Mouse (Mus musculus): ENCODE measurements around the gene Tgfa. TPM values are rescaled to one million over a fixed set of nuclear protein-coding genes. Genes with fewer than 3 reads are reported as not detected.

The Tgfa gene
- polyA plus RNA-seq, 1 experiment, result 0.49 TPM

DNA sequence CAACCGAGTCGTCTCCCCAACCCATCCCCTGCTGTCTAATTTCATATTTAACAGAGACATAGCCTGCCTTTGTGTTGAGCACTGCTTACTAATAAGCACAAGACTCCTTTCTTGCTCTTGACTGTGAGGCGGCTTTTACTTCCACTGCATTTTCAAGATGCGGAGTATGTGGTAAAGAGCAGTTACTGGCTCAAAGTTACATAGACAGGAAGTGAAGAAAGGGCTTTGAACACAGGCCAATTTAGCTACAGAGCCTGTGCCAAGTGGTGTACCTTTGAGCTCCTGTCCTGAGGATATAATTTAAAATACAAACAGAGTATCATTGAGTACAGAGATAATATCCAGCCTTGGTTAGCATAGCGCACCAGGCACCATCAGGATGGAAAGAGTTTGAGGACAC is 71.8 kb downstream of the Tgfa start:
- Histone ChIP-seq H3K4me3 (ENCODE audit: extremely low read depth, insufficient read depth, insufficient read length) (no peak overlapping the region), H3K27me3 (ENCODE audit: control insufficient read depth, insufficient read depth, low read length) (no peaks in the 10 kb centered on the region), H3K4me1 (ENCODE audit: control insufficient read depth, insufficient read depth, insufficient read length) (no peaks in the 10 kb centered on the region), H3K27ac (ENCODE audit: insufficient read depth, low read length) (no peak overlapping the region), H3K36me3 (ENCODE audit: control insufficient read depth, insufficient read depth, low read length) (no peaks in the 10 kb centered on the region)
- TF ChIP-seq POLR2A (IDR thresholded peaks at IDR 0.05; ENCODE audit: low read depth, low read length) (no peak), CTCF (IDR thresholded peaks at IDR 0.05; ENCODE audit: extremely low read depth, insufficient read depth, insufficient read length, insufficient replicate concordance) (no peak)
- WGBS, result 66% methylated on average over 5 of the region's 5 CpGs
- DNase-seq (ENCODE audit: low read depth in 1 of 2, low spot score in 2 of 2), result no peak

DNA sequence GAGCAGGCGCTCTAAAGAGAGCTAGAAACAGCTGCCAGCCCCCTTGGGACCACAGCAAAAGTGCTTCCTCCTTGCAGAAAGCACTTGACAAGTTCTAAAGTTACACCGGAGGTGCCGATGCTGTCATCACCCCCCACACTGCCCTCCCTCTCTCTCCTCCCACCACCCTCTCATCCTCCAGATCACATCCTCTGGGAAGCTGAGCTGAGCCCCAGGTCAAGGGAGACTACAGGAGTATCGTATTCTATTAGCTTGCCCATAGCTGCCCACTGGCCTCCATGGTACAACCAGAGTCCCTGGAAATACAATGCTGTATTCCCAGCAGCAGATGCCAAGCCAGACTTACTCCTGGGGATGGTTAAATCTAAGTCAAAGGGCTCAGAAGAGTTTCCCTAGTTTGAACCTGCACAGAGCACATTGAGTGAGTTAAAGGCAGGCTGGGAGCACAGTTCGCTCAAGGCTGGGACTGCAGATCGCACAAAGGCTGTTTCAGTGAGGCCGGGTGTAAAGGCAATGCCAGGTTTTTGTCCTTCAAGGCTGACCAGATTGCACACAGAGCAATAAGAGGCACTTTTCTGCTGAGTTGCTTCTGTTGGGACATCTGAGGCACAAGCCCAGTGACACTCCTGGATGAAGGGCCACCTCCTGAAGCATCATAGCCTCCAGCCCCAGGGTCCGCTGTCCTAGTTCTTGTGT is 75.5 kb downstream of the Tgfa start:
- WGBS, result 54% methylated on average over 8 of the region's 8 CpGs
- H3K27ac ChIP-seq (ENCODE audit: insufficient read depth, low read length), result no peak overlapping the region
- TF ChIP-seq POLR2A (IDR thresholded peaks at IDR 0.05; ENCODE audit: low read depth, low read length) (no peak), CTCF (IDR thresholded peaks at IDR 0.05; ENCODE audit: extremely low read depth, insufficient read depth, insufficient read length, insufficient replicate concordance) (no peak)
- no peaks in the 10 kb centered on the region for H3K4me1 ChIP-seq (ENCODE audit: control insufficient read depth, insufficient read depth, insufficient read length)
- H3K36me3 ChIP-seq (ENCODE audit: control insufficient read depth, insufficient read depth, low read length), result no peaks in the 10 kb centered on the region
- no peak for DNase-seq (ENCODE audit: low read depth in 1 of 2, low spot score in 2 of 2)
- H3K4me3 ChIP-seq (ENCODE audit: extremely low read depth, insufficient read depth, insufficient read length), result no peak overlapping the region
- H3K27me3 ChIP-seq (ENCODE audit: control insufficient read depth, insufficient read depth, low read length), result no peaks in the 10 kb centered on the region

DNA sequence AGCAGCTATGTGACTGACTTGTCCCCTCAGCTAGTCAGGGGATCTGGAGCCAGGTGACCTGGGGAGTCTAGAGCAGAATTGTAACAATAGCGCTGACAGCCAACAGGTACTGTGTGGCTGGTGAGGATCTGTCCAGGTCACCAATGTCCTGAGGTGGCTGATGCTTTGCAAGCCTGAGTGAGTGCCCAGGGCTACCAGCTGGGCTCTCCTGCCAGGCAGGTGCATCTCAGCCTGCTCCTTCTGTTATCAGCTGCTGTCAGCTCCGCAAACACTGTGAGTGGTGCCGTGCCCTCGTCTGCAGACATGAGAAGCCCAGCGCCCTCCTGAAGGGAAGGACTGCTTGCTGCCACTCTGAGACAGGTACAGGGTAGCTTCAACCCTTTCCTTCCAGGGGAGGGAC is 76.1 kb downstream of the Tgfa start:
- no peaks in the 10 kb centered on the region for H3K4me1 ChIP-seq (ENCODE audit: control insufficient read depth, insufficient read depth, insufficient read length)
- H3K4me3 ChIP-seq (ENCODE audit: extremely low read depth, insufficient read depth, insufficient read length), result no peak overlapping the region
- no peaks in the 10 kb centered on the region for H3K36me3 ChIP-seq (ENCODE audit: control insufficient read depth, insufficient read depth, low read length)
- no peaks in the 10 kb centered on the region for H3K27me3 ChIP-seq (ENCODE audit: control insufficient read depth, insufficient read depth, low read length)
- DNase-seq (ENCODE audit: low read depth in 1 of 2, low spot score in 2 of 2), result no peak
- TF ChIP-seq POLR2A (IDR thresholded peaks at IDR 0.05; ENCODE audit: low read depth, low read length) (no peak), CTCF (IDR thresholded peaks at IDR 0.05; ENCODE audit: extremely low read depth, insufficient read depth, insufficient read length, insufficient replicate concordance) (no peak)
- H3K27ac ChIP-seq (ENCODE audit: insufficient read depth, low read length), result no peak overlapping the region
- 90% methylated on average over 5 of the region's 5 CpGs for WGBS

DNA sequence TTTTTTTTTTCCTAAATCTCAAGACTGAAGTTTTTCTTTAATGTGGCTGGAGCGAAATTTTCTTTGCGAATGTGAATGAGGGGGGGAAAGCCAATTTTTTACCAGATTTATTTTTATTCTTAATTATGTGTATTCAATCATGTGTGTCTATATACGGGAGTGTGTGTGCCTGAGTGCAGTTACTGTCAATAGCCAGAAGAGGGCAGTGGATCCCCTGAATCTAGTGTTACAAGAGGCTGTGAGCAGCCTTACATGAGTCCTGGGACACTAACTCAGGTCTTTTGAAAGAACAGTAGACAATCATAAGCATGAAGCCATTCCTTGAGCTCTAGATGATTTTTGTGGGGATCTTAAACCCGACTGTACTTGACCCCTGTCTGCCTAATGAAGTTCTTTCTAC is 80.7 kb downstream of the Tgfa start:
- Histone ChIP-seq H3K4me3 (ENCODE audit: extremely low read depth, insufficient read depth, insufficient read length) (no peak overlapping the region), H3K4me1 (ENCODE audit: control insufficient read depth, insufficient read depth, insufficient read length) (no peaks in the 10 kb centered on the region), H3K36me3 (ENCODE audit: control insufficient read depth, insufficient read depth, low read length) (no peaks in the 10 kb centered on the region), H3K27ac (ENCODE audit: insufficient read depth, low read length) (no peak overlapping the region), H3K27me3 (ENCODE audit: control insufficient read depth, insufficient read depth, low read length) (no peaks in the 10 kb centered on the region)
- no peak for TF ChIP-seq CTCF (IDR thresholded peaks at IDR 0.05; ENCODE audit: extremely low read depth, insufficient read depth, insufficient read length, insufficient replicate concordance)
- no peak for TF ChIP-seq POLR2A (IDR thresholded peaks at IDR 0.05; ENCODE audit: low read depth, low read length)
- WGBS, result 92% methylated on average over 4 of the region's 4 CpGs
- DNase-seq (ENCODE audit: low read depth in 1 of 2, low spot score in 2 of 2), result no peak

DNA sequence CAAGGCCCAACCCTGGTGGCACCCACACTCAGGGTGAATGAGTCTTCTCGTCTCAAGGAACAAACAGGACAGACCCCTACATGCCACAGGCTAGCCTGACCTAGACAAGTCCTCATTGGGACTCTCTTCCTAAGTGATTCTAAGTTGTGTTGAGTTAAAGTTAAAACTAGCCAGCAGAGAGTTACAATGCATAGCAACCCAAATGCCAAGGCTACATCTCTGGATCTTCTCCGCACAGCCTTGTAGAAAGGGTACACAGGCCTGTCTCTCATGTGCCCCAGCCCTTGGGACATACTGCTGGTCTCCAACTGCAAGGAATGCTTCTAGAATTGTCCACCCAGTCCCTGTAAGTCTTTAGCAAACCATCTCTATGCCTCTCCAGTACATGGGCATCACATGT is 81.8 kb downstream of the Tgfa start:
- Histone ChIP-seq H3K27me3 (ENCODE audit: control insufficient read depth, insufficient read depth, low read length) (no peaks in the 10 kb centered on the region), H3K4me3 (ENCODE audit: extremely low read depth, insufficient read depth, insufficient read length) (no peak overlapping the region), H3K27ac (ENCODE audit: insufficient read depth, low read length) (no peak overlapping the region), H3K4me1 (ENCODE audit: control insufficient read depth, insufficient read depth, insufficient read length) (no peaks in the 10 kb centered on the region), H3K36me3 (ENCODE audit: control insufficient read depth, insufficient read depth, low read length) (no peaks in the 10 kb centered on the region)
- TF ChIP-seq POLR2A (IDR thresholded peaks at IDR 0.05; ENCODE audit: low read depth, low read length), result no peak
- TF ChIP-seq CTCF (IDR thresholded peaks at IDR 0.05; ENCODE audit: extremely low read depth, insufficient read depth, insufficient read length, insufficient replicate concordance), result no peak
- no peak for DNase-seq (ENCODE audit: low read depth in 1 of 2, low spot score in 2 of 2)
- WGBS, result 81% methylated on average over 2 of the region's 2 CpGs

DNA sequence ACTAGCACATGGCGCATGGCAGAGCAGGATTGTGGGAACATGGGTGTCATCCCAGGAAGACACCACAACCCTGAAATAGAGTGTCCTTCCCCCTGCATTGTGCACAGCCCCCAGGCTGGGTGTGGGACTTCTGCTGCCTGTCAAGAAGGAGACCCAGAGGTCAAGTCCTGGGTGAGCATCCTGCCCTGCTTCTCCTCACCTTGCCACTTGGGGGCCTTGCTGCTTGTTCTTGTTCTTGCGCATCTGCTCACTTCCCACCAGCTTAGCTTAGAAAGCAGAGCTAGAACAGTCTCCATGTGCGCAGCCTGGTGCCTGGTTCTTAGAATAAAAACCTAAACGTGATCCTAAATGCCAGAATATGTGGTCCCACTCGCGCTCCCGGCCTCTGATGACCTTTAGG is 82.6 kb downstream of the Tgfa start:
- no peaks in the 10 kb centered on the region for H3K27me3 ChIP-seq (ENCODE audit: control insufficient read depth, insufficient read depth, low read length)
- DNase-seq (ENCODE audit: low read depth in 1 of 2, low spot score in 2 of 2), result no peak
- no peaks in the 10 kb centered on the region for H3K36me3 ChIP-seq (ENCODE audit: control insufficient read depth, insufficient read depth, low read length)
- no peaks in the 10 kb centered on the region for H3K4me1 ChIP-seq (ENCODE audit: control insufficient read depth, insufficient read depth, insufficient read length)
- no peak for TF ChIP-seq POLR2A (IDR thresholded peaks at IDR 0.05; ENCODE audit: low read depth, low read length)
- TF ChIP-seq CTCF (IDR thresholded peaks at IDR 0.05; ENCODE audit: extremely low read depth, insufficient read depth, insufficient read length, insufficient replicate concordance), result no peak
- WGBS, result 80% methylated on average over 7 of the region's 7 CpGs
- H3K4me3 ChIP-seq (ENCODE audit: extremely low read depth, insufficient read depth, insufficient read length), result no peak overlapping the region
- no peak overlapping the region for H3K27ac ChIP-seq (ENCODE audit: insufficient read depth, low read length)

DNA sequence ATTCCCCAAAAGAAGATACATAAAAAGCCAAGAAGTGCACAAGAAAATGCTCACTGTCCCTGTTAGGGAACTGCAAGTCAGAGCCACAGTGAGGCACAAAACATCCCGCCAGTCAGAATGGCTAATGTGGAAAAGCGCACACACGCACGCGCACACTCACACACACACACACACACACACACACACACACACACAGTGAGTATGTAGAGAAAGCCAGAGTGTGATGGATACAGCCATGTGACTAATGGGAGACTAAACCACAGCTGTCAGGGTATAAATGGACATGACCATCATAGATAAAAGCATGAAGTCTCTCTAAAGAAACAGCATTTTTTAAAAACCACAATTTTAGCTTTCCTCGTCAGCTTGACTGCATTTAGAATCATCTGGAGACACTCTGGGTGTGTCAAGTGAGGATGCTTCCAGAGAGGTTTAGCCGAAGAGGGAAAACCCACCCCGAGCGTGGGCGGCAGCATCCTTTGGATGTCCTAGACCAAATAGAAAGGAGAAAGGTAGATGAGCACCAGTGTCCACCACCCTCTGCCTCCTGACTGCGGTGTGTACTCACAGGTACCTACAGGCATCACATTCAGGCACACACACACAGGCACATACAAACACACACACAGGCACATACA is 86.7 kb downstream of the Tgfa start:
- TF ChIP-seq POLR2A (IDR thresholded peaks at IDR 0.05; ENCODE audit: low read depth, low read length) (no peak), CTCF (IDR thresholded peaks at IDR 0.05; ENCODE audit: extremely low read depth, insufficient read depth, insufficient read length, insufficient replicate concordance) (no peak)
- no peaks in the 10 kb centered on the region for H3K36me3 ChIP-seq (ENCODE audit: control insufficient read depth, insufficient read depth, low read length)
- H3K27ac ChIP-seq (ENCODE audit: insufficient read depth, low read length), result no peak overlapping the region
- H3K4me3 ChIP-seq (ENCODE audit: extremely low read depth, insufficient read depth, insufficient read length), result no peak overlapping the region
- H3K4me1 ChIP-seq (ENCODE audit: control insufficient read depth, insufficient read depth, insufficient read length), result no peaks in the 10 kb centered on the region
- no peak for DNase-seq (ENCODE audit: low read depth in 1 of 2, low spot score in 2 of 2)
- no peaks in the 10 kb centered on the region for H3K27me3 ChIP-seq (ENCODE audit: control insufficient read depth, insufficient read depth, low read length)
- WGBS, result 88% methylated on average over 11 of the region's 11 CpGs

All from spleen, adult 2 months (tissue).